Mouse (Mus musculus) olfactory bulb, adult 2 months (tissue): ENCODE results near the gene Hoxb8. TPM values are rescaled to one million over a fixed set of nuclear protein-coding genes. Genes with fewer than 3 reads are reported as not detected.

Experiments used
- H3K27ac ChIP-seq: fragments of 200-500 bp; 2 replicates; pipeline ENCODE4 v1.5.1; 2012; ENCODE audit warnings: low read depth, low read length; ENCODE audit not compliant: insufficient read depth
- H3K4me1 ChIP-seq: fragments of 200-500 bp; 2 replicates; pipeline ENCODE4 v1.6.1; 2012; ENCODE audit warnings: low read length; ENCODE audit not compliant: control insufficient read depth, insufficient read depth
- H3K4me3 ChIP-seq: fragments of 200-500 bp; 2 replicates; pipeline ENCODE4 v1.5.1; 2012; ENCODE audit warnings: mild to moderate bottlenecking, low read depth, low read length, moderate library complexity; ENCODE audit not compliant: insufficient read depth
- CTCF ChIP-seq: fragments of 200-500 bp; IDR thresholded peaks from 2 replicates; pipeline ENCODE4 v1.5.1; 2012; ENCODE audit warnings: low read depth, mild to moderate bottlenecking, low read length, moderate library complexity; ENCODE audit not compliant: insufficient read depth
- POLR2A ChIP-seq: fragments of 200-500 bp; IDR thresholded peaks from 2 replicates; pipeline ENCODE4 v1.6.1; 2012; ENCODE audit warnings: mild to moderate bottlenecking, low read depth, low read length, moderate library complexity; ENCODE audit not compliant: insufficient read depth
- WGBS: fragments of 180-500 bp; shearing (Covaris S2); methylation state at CpG from one replicate; pipeline ENCODE4 v1.1.7; 2018; 5-methylcytosine and 5-hydroxymethylcytosine counted together
- polyA plus RNA-seq: library from polyadenylated mRNA; stranded (reverse); fragments of >200 nt; gene quantifications from 2 replicates; pipeline ENCODE4 v1.2.4, GENCODE M21; 2012; ENCODE audit warnings: low replicate concordance; ENCODE audit not compliant: missing spikeins, insufficient read depth, insufficient read length

Gene Hoxb8
- polyA plus RNA-seq, 1 experiment = not detected

DNA sequence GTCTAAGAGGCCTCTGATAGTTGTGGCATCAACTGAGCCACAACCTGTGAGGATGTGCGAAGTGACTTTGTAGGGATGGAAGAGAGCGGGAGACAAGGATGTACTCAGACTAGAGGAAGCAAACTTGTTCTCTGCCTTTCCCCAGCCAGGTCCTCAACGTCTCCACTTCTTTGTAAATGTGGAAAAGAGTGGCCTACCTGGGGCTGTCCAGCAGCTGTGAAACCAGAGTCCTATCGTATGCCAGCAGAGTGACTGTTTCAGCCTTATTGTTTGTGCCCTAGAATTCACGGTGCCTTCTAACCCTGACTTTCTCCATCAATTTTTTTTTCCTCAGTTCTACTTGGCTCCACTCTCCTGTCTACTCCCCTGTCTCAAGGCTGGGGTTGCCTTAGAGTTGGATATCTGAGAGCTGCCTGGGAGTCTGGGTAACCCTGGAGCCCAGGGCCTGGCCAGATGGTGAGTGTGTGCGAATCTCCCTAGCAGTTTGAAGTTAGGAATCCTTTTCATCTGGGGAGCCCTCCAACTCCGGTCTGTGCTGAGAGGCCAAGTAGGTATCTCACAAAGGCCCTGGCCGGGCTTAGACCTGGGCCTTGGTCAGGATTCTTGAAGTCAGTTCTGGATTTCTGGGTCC lies 17.2 kb upstream of the Hoxb8 start:
- TF ChIP-seq POLR2A (no peak), CTCF (no peak)

DNA sequence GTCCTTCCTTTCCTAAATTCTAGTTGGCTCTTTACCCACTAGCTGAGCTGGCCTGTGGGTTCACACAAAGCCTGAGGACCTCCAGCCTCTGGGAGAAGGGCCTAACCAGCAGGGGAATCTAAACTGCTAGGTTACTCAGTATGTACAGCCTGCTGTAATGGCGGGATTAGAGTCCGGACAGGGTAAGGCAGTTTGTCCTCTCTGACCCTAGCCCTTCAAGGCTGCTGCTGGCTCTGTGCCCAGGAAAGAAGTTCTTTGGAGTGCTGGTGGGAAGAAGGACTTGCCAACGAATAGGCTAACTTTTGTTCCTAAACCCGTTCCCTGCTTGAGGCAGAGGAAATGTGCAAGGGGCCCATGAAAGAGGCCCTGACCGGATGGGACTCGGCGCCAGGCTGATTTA lies 15.8 kb upstream of the Hoxb8 start:
- no peak for TF ChIP-seq POLR2A
- no peak for TF ChIP-seq CTCF
- H3K4me3 ChIP-seq = no peak overlapping the region
- 3% methylated on average over 7 of the region's 7 CpGs for WGBS
- no peak overlapping the region for H3K27ac ChIP-seq
- no peaks in the 10 kb centered on the region for H3K4me1 ChIP-seq

More for the DNA sequence above, 17.2 kb upstream of the Hoxb8 start:
- Histone ChIP-seq H3K27ac (no peak overlapping the region), H3K4me3 (no peak overlapping the region), H3K4me1 (no peaks in the 10 kb centered on the region)
- 7% methylated on average over 8 of the region's 8 CpGs for WGBS

DNA sequence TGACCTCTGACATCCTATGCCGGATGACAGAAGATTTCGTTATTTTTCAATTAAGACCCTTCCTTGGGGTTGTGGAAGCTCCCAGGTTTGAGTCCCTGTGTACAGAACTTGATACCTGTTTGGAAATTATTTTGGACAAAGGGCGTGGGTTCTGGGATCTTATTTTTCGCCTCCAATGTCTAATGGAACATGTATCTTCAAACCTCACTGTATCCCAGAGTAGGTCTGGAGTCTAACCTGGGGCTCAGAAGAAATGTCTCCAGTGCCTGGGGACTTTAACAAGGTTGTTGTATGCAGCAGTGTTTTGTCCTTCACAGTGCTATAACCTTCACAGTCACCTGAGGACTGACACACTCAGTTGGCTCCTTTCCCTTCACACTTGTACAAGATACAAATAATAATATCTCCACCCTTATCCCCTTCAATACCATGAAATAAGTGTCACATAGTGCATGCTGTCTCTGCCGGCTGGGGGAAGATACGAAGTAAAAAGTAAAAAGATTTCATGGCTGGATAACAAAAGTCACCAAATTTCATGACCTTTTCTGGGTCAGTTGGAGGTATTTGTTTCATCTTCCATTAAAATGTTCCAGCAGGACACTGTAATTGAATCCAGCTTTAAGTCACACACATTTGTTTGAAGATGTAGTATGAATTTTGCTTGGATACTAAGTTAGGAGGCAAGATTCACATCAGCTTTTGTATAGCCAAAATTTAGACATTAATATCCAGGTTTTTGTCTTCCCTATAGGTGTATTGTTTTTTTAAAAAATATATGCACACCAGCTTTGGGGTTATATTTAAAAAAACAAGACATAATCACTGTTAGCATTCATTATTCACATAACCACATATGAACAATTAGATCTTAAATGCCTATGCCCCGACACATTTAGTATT lies 14.4 kb upstream of the Hoxb8 start:
- H3K27ac ChIP-seq = no peak overlapping the region
- no peak overlapping the region for H3K4me3 ChIP-seq
- peaks cover 1% of the 10 kb centered on the region for H3K4me1 ChIP-seq
- 13% methylated on average over 7 of the region's 7 CpGs for WGBS
- TF ChIP-seq CTCF (no peak), POLR2A (no peak)

GRCm38 (mm10) chr11:96268031-96268745 lies 13.5 kb upstream of the Hoxb8 start:
- WGBS = 11% methylated on average over 1 of the region's 1 CpGs
- no peak overlapping the region for H3K4me3 ChIP-seq
- TF ChIP-seq CTCF (no peak), POLR2A (no peak)
- peaks cover 5% of the 10 kb centered on the region for H3K4me1 ChIP-seq
- no peak overlapping the region for H3K27ac ChIP-seq

GRCm38 (mm10) chr11:96269869-96270268 lies 11.8 kb upstream of the Hoxb8 start:
- Histone ChIP-seq H3K27ac (no peak overlapping the region), H3K4me1 (peaks cover 5% of the 10 kb centered on the region), H3K4me3 (no peak overlapping the region)
- TF ChIP-seq CTCF (no peak), POLR2A (no peak)
- 3% methylated on average over 19 of the region's 19 CpGs for WGBS

- H3K4me3 ChIP-seq = no peak within 1 kb of the TSS
- under 1% methylated on average over 40 of the region's 40 CpGs for WGBS
- TF ChIP-seq CTCF (no peak), POLR2A (no peak)
- H3K27ac ChIP-seq = no peak within 1 kb of the TSS
- H3K4me1 ChIP-seq = peaks cover 5% of the 10 kb centered on the region
These were observed 10.6 kb upstream of the Hoxb8 start, which contains the start of gene Hoxb9 for GRCm38 (mm10) chr11:96270996-96271540. Gene Hoxb9, plus strand, starts transcription at chr11:96271457.

DNA sequence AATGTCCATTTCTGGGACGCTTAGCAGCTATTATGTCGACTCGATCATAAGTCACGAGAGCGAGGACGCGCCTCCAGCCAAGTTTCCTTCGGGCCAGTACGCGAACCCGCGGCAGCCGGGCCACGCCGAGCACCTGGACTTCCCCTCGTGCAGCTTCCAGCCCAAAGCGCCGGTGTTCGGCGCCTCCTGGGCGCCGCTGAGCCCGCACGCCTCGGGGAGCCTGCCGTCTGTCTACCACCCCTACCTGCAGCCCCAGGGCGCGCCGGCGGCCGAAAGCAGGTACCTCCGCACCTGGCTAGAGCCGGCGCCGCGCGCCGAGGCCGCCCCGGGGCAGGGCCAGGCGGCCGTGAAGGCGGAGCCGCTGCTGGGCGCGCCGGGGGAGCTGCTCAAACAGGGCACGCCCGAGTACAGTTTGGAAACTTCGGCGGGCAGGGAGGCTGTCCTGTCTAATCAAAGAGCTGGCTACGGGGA lies 10.1 kb upstream of the Hoxb8 start:
- under 1% methylated on average over 52 of the region's 52 CpGs for WGBS
- Histone ChIP-seq H3K4me3 (no peak overlapping the region), H3K27ac (no peak overlapping the region), H3K4me1 (peaks cover 5% of the 10 kb centered on the region)
- TF ChIP-seq POLR2A (no peak), CTCF (no peak)

- TF ChIP-seq POLR2A = no peak
- no peak for TF ChIP-seq CTCF
- H3K4me1 ChIP-seq = peaks cover 5% of the 10 kb centered on the region
- WGBS = 1% methylated on average over 58 of the region's 58 CpGs
- no peak overlapping the region for H3K4me3 ChIP-seq
- H3K27ac ChIP-seq = no peak overlapping the region
These were observed 9.4 kb upstream of the Hoxb8 start for GRCm38 (mm10) chr11:96272024-96272921.
